Mouse (Mus musculus) gonadal fat pad, adult 2 months (tissue): ENCODE data around the gene Farsb. TPM values are rescaled to one million over a fixed set of nuclear protein-coding genes. Genes with fewer than 3 reads are reported as not detected.
A peak's percentile ranks its signal among the peaks of the same experiment; 100 is the strongest.

Experiments
- DNase-seq: peaks from one replicate; pipeline ENCODE4 v3.0.0-alpha.2; 2012; ENCODE audit warnings: low read depth
- polyA plus RNA-seq: library from polyadenylated mRNA; depleted of rRNA; stranded (reverse); fragments of >200 nt; gene quantifications from 2 replicates; pipeline ENCODE4 v1.2.3, GENCODE M21; 2012

Gene Farsb
- polyA plus RNA-seq, 1 experiment = 24.1 TPM

DNA sequence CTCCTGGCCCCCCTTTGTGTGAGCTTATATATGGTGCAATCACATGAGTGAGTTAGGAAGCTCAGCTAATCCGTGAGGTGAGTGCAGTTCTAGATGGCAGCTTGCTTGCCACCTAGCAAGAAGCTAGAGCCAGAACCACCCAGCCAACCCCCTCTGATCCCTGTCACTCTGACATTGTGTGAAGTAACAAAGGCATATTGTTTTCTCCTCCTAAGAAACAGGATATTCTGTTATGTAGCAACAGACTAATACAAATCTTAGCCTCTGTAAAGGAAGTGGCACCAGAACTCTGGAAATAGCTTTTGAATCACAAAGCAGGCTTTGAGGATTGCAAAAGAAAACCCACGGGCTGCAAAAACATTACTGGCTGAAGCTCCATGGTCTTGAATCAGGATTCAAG is 4.3 kb downstream of the Farsb start:
- DNase-seq = peak; percentile 78

DNA sequence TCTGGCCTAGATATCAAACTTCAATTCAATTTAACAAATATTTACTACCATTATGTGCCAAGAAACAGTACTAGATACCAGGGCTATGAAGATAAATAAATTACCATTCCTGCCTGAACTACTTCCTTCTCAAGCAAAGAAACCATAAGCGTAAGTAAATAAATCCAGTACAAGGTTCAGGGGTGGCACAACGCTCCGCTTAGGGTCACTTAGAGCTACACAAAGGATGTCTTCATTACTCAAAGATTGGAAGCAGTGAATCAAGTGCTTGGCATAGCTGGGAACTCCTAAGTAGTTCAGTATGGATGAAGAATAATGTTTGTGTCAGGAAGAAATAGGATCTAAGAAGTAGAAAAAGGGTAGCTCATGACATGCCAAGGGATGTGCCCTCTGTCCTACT is 5.3 kb downstream of the Farsb start:
- no peak for DNase-seq

DNA sequence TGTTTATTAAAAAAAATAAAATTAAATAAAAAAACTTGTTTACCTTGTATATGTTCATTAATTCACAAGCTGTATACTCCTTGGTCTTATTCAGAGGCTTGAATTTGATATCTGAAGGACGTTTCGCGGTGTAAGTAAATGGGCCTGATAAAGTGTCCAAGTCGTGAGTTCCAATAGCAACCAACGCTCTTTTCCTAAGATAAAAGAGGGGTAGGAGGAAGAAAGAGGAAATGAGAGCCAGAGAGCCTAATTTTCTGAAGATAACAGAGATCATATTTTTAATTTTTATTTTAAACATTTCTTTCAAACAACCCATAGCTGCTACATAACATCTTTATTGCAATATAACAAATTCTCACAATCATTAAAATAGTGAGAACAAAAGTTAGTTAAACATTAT is 16.3 kb downstream of the Farsb start:
- DNase-seq = no peak

DNA sequence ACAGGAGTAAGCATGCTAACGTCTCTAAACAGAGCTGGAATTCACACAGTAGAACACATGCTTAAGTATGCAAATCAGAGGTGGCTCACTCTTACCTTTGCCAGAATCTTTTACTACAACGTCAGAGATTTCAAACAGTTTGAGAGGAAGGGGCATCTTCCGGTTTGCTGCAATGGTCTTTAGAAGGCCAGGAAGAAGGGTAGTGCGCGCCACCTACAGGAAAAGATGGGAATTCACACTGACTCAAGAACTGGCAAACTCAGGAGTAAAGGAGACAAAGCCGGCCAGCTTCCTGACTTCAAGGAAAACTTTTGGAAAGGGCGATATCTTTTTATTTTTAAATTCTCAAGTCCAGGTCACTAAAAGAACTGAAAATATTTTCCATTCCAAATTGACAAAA is 34.0 kb downstream of the Farsb start:
- DNase-seq = no peak

DNA sequence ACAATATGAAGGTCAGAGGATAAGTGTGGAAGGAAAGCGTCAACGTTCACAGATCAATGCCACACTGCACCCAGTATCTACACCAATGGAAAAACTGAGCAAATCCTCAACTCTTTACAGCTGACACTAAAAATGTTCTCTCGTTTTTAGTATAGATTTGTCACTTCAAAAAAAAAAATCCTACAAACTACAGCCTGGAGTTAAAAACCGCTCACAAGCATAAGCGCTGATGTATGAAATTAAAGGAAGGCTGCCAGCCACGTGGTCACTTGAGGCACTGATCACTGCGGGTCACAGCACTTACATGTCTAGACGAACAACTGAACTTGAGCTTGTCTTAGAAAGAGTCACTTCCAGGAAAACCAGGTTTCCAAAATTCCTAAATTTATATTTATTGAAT is 34.8 kb downstream of the Farsb start:
- DNase-seq = no peak

DNA sequence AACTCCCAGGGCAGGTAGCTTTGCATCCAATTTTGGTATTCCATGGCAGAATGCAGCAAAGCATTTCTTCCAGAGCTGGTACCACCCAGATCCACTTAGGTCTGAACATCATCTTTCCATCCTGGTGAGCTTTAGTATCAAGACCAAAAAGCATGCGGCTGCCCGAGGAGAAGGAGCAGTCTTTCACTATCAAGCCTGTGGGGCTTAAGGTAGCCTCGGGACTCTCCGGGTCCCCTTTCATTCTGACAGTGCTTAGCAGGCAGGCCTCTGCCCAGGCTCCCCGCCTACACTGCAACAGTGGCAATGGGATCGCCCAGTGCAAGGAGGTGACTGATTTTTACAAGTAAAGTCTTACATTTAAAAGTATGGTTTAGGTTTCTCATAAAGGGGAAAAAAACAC is 36.2 kb downstream of the Farsb start:
- DNase-seq = no peak

DNA sequence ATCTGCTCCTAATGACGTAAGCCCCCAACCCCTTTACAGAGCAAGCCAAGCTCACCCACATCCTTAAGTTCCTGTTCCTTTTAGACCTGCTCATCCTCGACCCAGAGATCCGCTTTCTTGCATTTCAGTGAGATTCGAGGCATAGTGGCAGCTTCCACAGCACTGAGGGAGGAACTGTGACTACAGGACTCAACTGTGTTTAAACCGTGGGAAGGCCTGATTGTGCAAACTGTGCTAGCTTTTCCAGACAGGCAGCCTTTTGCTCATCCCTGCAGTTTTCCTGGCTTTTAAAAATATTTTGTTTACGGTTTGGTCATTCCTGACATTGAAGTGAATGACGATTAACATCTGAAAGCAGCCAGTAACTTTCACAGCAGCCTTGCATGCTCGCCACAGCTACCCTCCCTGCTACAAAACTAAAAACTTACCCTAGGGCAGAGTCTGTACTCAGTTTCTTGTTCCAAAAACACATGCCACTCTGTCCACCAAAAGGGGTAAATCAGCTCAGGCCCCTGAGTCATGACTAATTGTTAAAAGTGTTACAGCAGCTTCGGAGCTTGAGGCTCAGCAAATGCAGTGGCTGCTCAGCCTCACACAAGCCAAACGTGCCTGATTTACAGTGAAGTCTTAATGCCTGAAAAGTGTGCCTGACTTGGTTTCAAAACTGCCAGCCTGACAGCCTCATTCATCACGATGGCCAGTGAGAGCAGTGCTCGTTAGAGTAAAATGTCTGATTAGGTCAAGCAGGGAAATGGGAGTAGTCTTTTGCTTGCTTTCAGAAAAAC is 37.4 kb downstream of the Farsb start:
- DNase-seq = no peak

DNA sequence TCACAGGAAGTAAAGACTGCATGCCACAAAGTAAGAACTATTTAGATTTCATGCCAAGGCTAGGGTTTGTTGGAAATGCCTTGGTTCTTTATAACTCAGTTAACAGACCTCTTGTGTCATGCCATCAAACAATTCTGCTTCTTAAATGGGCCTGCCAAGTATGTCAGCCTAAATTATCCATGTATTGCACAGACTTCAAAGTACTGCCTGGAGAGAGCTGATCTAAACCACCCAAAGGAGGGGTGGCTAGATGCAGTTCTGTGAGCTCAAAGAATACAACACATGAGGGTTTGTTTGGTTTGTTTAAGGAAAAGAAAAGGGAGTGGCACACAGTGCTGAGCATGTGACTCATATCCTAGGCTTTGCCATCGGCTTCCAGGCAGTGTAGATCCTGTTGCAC is 40.6 kb downstream of the Farsb start:
- no peak for DNase-seq

DNA sequence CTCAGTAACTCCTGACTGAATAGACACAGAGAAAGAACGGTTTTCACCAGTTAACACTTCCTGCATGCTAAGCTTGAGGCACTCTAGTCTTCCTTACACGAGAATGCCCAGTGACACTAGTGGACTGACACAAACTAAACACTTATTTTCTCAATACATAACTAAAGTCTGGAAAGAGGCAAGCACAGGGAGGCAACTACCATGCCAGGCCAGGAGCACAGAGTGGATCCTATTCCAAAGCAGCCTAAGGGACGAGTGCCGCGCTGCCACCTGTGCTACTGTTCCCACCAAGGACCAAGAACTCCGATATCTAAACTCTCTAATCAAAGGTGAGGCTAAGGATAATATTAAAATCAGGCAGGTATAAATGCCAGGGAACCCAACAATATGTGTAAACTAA is 42.0 kb downstream of the Farsb start:
- DNase-seq = no peak

DNA sequence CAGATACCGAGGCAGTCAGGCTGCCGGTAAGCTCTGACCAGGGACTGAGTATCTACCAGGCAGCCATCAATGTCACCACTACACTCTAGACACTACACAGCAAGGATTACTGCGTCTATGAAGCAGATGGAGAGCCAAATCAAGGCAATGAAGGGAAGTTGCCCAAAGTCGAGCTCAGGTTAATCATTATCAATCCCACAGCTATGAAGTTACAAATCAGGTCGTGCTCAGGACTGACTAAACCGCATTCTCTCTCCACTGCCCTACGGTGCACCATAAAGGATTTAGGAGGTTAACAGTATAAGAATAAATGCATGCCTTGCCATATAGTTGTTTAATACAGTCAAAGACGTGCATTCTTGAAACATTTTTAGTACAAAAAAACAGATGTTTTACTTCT is 42.5 kb downstream of the Farsb start:
- DNase-seq = no peak

DNA sequence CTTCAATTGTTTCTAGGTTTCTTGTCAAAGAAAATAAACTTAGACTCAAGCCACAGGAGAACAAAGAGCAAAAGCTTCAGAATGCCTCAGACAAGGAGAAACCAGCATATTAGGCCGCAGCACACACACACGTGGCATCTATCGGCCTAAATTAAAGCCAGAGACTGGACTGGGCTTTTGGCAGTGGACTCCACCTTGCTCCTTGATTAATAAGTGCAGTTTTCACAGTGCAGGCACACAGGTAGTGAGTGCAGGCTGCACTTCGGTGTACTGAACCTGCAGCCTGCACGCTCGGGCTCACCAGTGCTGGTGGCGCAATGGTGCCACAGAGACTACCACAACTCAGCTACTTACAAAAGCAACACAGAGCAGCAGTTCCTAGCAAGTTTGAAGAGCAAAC is 45.6 kb downstream of the Farsb start:
- DNase-seq = no peak

DNA sequence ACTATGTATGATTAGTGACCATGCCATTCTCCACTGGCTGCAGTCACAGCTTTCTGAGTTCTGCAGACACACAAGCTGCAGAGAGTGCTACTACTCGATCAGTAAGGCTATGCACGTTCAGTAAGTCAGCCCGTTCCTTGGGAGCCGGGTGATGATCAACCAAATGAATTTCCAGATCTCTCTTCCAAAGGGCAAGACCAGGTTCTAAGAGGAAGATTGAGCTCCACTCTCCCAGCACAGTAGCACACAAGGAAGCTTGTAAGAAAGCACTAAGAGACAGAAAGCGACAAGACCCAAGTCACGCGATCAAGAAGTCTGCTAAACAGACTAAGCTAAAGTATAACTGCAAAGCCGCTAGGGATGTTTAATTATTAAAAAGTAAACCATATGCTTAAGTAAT is 48.0 kb downstream of the Farsb start:
- no peak for DNase-seq

DNA sequence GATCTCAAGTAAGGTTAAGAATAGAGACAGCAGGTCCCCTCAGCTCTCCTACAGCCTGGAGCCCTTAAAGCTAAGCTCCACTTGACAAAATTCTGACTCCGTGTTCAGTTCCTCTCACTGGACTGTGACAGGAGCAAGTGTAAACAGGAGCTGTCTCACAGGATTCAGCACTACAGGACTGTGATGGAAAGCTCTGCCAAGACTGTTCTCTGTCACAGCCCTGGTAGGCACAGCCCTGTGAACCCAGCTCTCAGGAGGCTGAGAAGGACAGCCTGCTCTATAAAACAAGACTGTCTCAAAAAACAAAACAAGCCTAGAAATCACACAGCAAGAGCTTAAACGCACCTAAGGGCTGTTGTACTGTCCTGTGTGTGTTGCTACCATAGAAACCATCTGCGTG is 51.5 kb downstream of the Farsb start:
- no peak for DNase-seq

DNA sequence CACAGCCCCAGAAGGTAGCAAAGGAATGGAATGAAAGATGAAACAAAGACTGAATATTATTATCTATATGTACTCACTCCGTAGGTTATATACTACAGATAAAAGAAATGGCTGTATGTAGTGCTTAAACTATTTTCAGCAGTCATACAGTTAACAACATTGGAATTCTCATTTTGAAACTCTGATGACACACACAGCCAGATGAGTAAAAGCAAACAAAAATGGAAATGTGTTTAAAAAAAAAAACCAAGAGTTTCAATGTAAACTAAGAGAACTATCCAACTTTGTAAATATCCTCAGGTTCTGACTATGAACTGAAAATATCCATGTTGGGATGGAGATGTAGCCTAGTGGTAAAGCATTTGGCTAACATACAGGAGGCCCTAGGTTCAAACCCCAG is 52.3 kb downstream of the Farsb start:
- no peak for DNase-seq

DNA sequence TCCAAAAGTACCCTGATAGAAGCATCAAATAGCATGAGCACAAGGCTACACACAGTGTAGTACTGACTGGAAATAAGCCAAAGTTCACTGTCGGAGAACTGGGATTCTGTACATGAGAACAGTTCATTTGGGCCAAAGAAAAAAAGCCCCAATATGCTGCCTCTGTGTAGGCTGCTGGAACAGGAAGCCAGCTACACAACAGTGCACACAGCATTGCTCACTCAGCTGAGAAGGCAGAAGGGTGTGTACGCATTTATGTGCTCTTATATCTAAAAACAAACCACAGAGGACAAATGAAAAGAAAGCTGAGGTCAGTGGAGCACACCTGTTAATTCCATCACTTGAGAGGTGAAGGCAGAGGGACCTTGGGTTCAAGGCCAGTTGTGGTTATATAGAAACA is 52.7 kb downstream of the Farsb start:
- DNase-seq = no peak

DNA sequence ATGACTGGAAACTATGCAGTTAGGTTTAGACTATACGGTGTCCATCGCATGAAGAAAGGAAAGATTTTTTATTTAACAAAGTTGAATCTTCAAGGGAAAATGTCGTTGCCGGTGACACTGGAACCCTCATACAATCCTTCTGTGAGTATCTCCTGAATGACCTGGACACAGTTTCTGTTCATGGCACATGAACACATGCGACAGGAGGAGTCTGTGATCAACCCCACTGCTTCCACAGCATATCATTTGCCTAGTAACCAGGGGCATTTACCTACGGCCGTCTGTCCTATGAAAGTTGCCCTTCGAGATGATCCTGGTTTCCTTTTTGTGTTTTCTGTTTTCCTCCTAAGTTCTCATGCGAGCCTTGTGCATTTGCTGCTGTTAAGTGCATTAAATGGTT is 55.2 kb downstream of the Farsb start:
- no peak for DNase-seq

DNA sequence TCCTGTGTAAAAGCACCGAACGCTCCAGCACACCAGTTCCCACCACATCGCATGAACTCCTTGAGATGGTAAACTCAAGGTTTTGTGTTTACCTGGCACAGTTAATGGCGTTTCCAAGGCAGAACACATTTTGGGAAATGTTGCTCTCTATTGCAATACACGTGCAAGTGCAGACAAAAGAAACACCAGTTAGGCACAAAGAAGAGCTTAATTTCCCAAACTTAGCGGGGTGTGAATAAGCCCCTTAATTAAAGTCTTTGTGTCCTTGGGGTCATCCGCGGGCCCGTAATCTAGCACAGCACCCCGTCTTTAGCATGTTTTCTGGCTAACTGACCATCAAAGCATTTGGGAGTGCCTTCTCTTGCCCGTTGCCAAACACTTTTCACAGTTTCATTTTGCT is 59.8 kb downstream of the Farsb start:
- DNase-seq = no peak

DNA sequence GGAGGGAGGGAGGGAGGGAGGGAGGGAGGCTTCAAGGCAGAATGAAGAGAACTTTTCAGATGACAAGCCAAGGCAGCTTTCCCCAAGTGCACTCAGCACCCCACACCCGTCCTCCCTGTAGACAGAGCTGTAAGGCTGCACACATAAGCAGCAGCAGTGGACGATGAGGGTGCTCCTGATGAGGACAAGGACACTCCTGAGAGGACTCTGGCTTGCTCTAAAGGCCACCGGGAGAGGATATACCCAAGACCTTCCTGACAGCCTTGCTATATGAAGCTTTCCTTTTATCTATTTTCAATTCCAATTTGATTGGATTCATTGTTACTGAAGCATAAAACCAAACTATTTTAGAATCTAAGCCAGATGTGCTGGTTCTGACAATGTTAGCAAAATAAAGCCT is 61.9 kb downstream of the Farsb start:
- DNase-seq = no peak

DNA sequence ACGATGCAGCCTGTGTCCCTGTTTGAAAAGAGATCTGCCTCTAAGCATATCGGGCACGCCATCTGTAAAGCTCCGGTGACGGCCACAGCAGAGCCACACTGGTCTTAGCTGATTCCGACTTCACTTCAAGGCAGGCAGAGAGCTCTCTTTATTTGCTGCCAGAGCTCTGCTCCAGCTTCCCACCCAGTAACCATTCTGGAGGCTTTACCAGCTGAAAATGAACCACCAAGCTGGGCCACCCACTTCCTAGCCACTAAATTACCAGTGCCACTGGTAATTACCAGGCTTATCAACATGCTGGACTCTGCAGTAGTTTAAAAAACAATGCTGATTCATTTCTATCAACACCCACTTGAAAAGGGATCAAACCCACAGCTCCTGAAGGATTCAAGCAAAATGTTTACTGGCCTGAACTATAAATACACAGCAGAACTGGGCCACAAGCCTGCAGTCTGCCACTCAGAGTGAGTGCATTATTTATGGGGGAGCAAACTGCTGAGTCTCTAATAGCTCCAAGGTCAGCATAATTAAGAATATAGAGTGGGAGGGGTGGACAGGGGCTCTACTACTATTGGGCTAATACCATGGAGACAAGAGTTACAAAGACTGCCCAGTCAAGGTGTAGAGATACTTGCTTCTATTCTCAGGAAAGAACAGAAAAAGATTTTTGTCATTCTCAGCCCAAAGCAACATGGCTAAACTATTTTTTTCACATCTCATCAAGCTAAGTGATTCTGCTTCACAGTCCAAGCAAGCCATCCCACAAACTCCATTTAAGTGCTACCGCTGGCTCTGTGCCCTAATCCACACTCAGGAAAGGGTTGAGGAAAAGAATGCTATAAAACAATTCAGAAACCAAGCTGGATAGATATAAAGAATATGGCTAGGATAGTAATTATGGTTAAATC is 62.6 kb downstream of the Farsb start:
- no peak for DNase-seq

DNA sequence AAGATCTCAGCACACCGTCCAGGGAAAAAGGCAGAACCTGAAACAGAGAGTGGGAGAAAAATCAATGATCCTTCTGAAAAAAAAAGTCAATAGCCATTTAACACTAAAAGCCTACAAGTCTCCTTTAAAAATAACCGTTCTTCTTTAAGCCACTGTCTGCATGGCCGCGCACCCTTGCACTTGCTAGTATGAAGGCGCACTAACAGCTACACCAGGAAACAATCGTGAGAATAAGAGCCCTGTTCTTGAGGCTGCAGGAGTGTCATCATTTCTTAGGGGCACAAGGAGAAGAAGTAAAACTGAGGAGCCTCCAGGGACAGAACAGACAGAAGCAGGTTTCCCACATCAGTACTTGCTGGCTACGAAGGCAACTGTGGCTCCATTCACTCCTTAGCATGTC is 63.4 kb downstream of the Farsb start:
- DNase-seq = no peak

DNA sequence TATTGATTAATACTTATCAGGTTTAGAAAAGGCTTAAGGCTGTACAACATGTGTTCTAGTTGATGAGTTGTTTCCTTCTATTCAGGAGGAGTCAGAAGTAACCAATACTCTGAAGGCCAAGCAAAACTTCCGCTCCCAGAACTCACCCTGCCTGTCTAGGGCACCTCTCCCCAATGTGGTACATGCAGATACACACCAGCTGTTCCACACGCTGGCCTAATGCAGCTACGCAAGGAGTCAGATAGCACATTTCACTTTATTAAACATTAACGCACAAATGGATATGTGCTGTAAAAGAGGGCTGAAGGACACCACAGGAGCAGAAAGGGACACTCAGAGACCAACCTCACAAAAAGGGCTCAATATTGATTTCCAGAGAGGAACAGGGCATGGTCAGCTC is 63.8 kb downstream of the Farsb start:
- DNase-seq = no peak

DNA sequence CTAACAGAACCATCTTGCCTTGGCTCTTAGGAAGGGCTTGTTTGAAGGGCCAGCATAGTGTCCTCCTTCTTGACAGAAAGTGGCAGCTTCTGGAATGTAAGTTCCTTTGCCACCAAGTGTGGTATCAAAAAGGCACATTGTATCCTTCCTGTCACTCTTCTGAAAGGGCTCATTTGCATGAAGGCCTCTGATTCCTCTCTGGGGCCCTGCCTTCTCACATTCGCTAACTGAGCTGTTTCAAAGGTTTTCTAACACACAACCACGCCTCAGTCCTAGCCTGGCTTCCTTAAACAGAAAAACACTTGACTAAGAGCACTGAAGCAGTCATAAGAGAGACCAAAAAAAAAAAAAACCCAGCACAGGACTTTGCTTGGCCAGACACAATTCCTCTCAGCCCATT is 66.1 kb downstream of the Farsb start:
- DNase-seq = no peak

DNA sequence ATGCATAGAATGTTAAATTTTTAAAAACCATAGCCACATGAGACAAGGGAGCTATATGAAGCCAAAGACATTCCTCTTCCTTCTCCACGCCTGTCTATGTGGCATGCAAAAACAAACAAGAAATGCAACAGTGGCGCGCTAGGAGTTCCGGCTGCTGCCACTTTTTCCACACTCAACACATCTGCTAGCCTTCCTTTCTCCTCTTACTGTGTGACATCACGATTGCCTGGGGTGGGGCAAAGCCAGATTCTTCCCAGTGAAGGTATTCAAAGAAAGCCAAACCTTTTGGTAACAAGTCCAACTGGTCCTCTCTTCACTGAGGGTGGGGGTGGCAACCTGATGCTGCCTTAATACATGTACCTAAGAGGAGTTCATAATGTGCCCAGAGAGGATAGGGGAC is 66.9 kb downstream of the Farsb start:
- no peak for DNase-seq
